Mouse (Mus musculus) embryonic facial prominence, embryonic 10.5 days (tissue): ENCODE data around the gene Ptges3. TPM values are rescaled to one million over a fixed set of nuclear protein-coding genes. Genes with fewer than 3 reads are reported as not detected.
"Not testable (repeated sequence)": the region's sequence is repeated elsewhere in the genome, so short reads cannot be mapped to it uniquely, and the experiment has no call there.

Experiments
- DNase-seq: peaks from one replicate; pipeline ENCODE4 v3.0.0-alpha.2; 2017; ENCODE audit warnings: low spot score
- H3K27ac ChIP-seq: fragments of 300-500 bp; sonication (generic); replicated peaks from 2 replicates; pipeline ENCODE4 v1.5.1; 2016; ENCODE audit warnings: mild to moderate bottlenecking
- H3K27me3 ChIP-seq: fragments of 300-500 bp; sonication (generic); replicated peaks from 2 replicates; pipeline ENCODE4 v1.6.1; 2016; ENCODE audit warnings: low read depth, mild to moderate bottlenecking; ENCODE audit not compliant: poor library complexity, severe bottlenecking
- H3K36me3 ChIP-seq: fragments of 300-500 bp; sonication (generic); replicated peaks from 2 replicates; pipeline ENCODE4 v1.6.1; 2016; ENCODE audit warnings: mild to moderate bottlenecking, moderate library complexity
- H3K4me1 ChIP-seq: fragments of 300-500 bp; sonication (generic); 2 replicates; pipeline ENCODE4 v1.6.1; 2016
- H3K4me3 ChIP-seq: fragments of 300-500 bp; sonication (generic); 2 replicates; pipeline ENCODE4 v1.5.1; 2016; ENCODE audit warnings: mild to moderate bottlenecking, moderate library complexity
- H3K9me3 ChIP-seq: fragments of 300-500 bp; sonication (generic); 2 replicates; pipeline ENCODE4 v1.6.1; 2016; ENCODE audit warnings: mild to moderate bottlenecking
- WGBS: fragments of 180-500 bp; shearing (Covaris S2); methylation state at CpG from one replicate; pipeline ENCODE4 v1.1.7; 2016; 5-methylcytosine and 5-hydroxymethylcytosine counted together
- polyA plus RNA-seq: library from polyadenylated mRNA; unstranded; fragments of >200 nt; fragmentation: Nextera tagmentation; extraction: Ambion mirVana; gene quantifications from 2 replicates; pipeline ENCODE4 v1.2.1, GENCODE M21; 2016

Gene Ptges3
- polyA plus RNA-seq, 1 experiment from 2014 or later = 711 TPM

- WGBS = 92% methylated on average over 6 of the region's 6 CpGs
- DNase-seq = no peak
- H3K36me3 ChIP-seq = peaks cover 67% of the 10 kb centered on the region
Observed at GRCm38 (mm10) chr10:128062221-128062989, 3.7 kb downstream of the Ptges3 start.

GRCm38 (mm10) chr10:128066072-128066471, 7.3 kb downstream of the Ptges3 start:
- H3K27me3 ChIP-seq = no peaks in the 10 kb centered on the region
- no peak overlapping the region for H3K27ac ChIP-seq
- no peaks in the 10 kb centered on the region for H3K9me3 ChIP-seq
- H3K4me3 ChIP-seq = no peak overlapping the region
- no peak for DNase-seq
- peaks cover 5% of the 10 kb centered on the region; the same call in 1 of the 2 replicates for H3K4me1 ChIP-seq
- peaks cover 92% of the 10 kb centered on the region for H3K36me3 ChIP-seq
- WGBS = 87% methylated on average over 5 of the region's 5 CpGs

More at GRCm38 (mm10) chr10:128062221-128062989, 3.7 kb downstream of the Ptges3 start:
- Histone ChIP-seq H3K9me3 (no peaks in the 10 kb centered on the region), H3K27ac (no peak overlapping the region), H3K4me1 (peaks cover 28% of the 10 kb centered on the region), H3K4me3 (0 out of 2 replicates have a peak overlapping the region, but pooled peaks have one; percentile 13), H3K27me3 (no peaks in the 10 kb centered on the region)

GRCm38 (mm10) chr10:128069201-128069600, 10.4 kb downstream of the Ptges3 start:
- H3K36me3 ChIP-seq = peaks cover 93% of the 10 kb centered on the region

GRCm38 (mm10) chr10:128070432-128070831, 11.7 kb downstream of the Ptges3 start:
- 91% methylated on average over 2 of the region's 2 CpGs for WGBS
- H3K27me3 ChIP-seq, H3K27ac ChIP-seq, H3K4me1 ChIP-seq, H3K9me3 ChIP-seq, DNase-seq, H3K4me3 ChIP-seq: not testable (repeated sequence)
- peaks cover 92% of the 10 kb centered on the region for H3K36me3 ChIP-seq

More at GRCm38 (mm10) chr10:128069201-128069600, 10.4 kb downstream of the Ptges3 start:
- H3K4me1 ChIP-seq = no peaks in the 10 kb centered on the region
- DNase-seq = no peak
- no peaks in the 10 kb centered on the region for H3K9me3 ChIP-seq
- no peak overlapping the region for H3K27ac ChIP-seq
- H3K4me3 ChIP-seq = no peak overlapping the region
- 95% methylated on average over 4 of the region's 4 CpGs for WGBS
- H3K27me3 ChIP-seq = no peaks in the 10 kb centered on the region

- not testable (repeated sequence) for H3K27ac ChIP-seq, H3K27me3 ChIP-seq, H3K9me3 ChIP-seq, H3K4me3 ChIP-seq, H3K4me1 ChIP-seq, DNase-seq
- WGBS = 81% methylated on average over 5 of the region's 5 CpGs
- peaks cover 40% of the 10 kb centered on the region for H3K36me3 ChIP-seq
Observed at GRCm38 (mm10) chr10:128078269-128078668, 19.5 kb downstream of the Ptges3 start.

GRCm38 (mm10) chr10:128080496-128080895, 21.7 kb downstream of the Ptges3 start:
- 84% methylated on average over 1 of the region's 1 CpGs for WGBS
- H3K36me3 ChIP-seq = peaks cover 36% of the 10 kb centered on the region
- H3K4me3 ChIP-seq = no peak overlapping the region
- H3K9me3 ChIP-seq = no peaks in the 10 kb centered on the region
- peaks cover 19% of the 10 kb centered on the region for H3K4me1 ChIP-seq
- DNase-seq = no peak
- H3K27me3 ChIP-seq = no peaks in the 10 kb centered on the region
- no peak overlapping the region for H3K27ac ChIP-seq

- no peak for DNase-seq
- H3K36me3 ChIP-seq = peaks cover 44% of the 10 kb centered on the region
- peak overlapping the region; percentile 99 for H3K4me3 ChIP-seq
- WGBS = 70% methylated on average over 6 of the region's 6 CpGs
- H3K27ac ChIP-seq = no peak overlapping the region
- no peaks in the 10 kb centered on the region for H3K9me3 ChIP-seq
- peaks cover 19% of the 10 kb centered on the region for H3K4me1 ChIP-seq
- H3K27me3 ChIP-seq = no peaks in the 10 kb centered on the region
Observed at GRCm38 (mm10) chr10:128081807-128082476, 23.2 kb downstream of the Ptges3 start.

- 19% methylated on average over 9 of the region's 9 CpGs for WGBS
- DNase-seq = no peak
- Histone ChIP-seq H3K27ac (peak overlapping the region; percentile 95), H3K4me3 (peak overlapping the region; percentile 99), H3K4me1 (peaks cover 19% of the 10 kb centered on the region), H3K36me3 (peaks cover 44% of the 10 kb centered on the region), H3K27me3 (no peaks in the 10 kb centered on the region), H3K9me3 (no peaks in the 10 kb centered on the region)
Observed at GRCm38 (mm10) chr10:128082477-128082808, 23.7 kb downstream of the Ptges3 start.

GRCm38 (mm10) chr10:128082880-128083421, 24.2 kb downstream of the Ptges3 start, which contains the start of gene Atp5b:
TSS of gene Atp5b (plus strand) at chr10:128083273.
- WGBS = under 1% methylated on average over 34 of the region's 34 CpGs
- peak within 1 kb of the TSS; percentile 99 for H3K4me3 ChIP-seq
- no peaks in the 10 kb centered on the region for H3K27me3 ChIP-seq
- H3K27ac ChIP-seq = peak within 1 kb of the TSS; percentile 95
- DNase-seq = peak; percentile 95
- H3K36me3 ChIP-seq = peaks cover 44% of the 10 kb centered on the region
- no peaks in the 10 kb centered on the region for H3K9me3 ChIP-seq
- peaks cover 19% of the 10 kb centered on the region for H3K4me1 ChIP-seq

- Histone ChIP-seq H3K9me3 (no peaks in the 10 kb centered on the region), H3K27ac (peak overlapping the region; percentile 95), H3K4me3 (peak overlapping the region; percentile 99), H3K36me3 (peaks cover 49% of the 10 kb centered on the region), H3K27me3 (no peaks in the 10 kb centered on the region), H3K4me1 (peaks cover 19% of the 10 kb centered on the region)
- under 1% methylated on average over 22 of the region's 22 CpGs for WGBS
- no peak for DNase-seq
Observed at GRCm38 (mm10) chr10:128083688-128084087, 24.9 kb downstream of the Ptges3 start.

- DNase-seq = no peak
- H3K27me3 ChIP-seq = no peaks in the 10 kb centered on the region
- WGBS = 9% methylated on average over 3 of the region's 3 CpGs
- H3K27ac ChIP-seq = peak overlapping the region; percentile 95
- H3K4me3 ChIP-seq = peak overlapping the region; percentile 99
- no peaks in the 10 kb centered on the region for H3K9me3 ChIP-seq
- H3K4me1 ChIP-seq = peaks cover 19% of the 10 kb centered on the region
- H3K36me3 ChIP-seq = peaks cover 54% of the 10 kb centered on the region
Observed at GRCm38 (mm10) chr10:128084160-128084559, 25.4 kb downstream of the Ptges3 start.

- Histone ChIP-seq H3K27ac (no peak overlapping the region), H3K9me3 (no peaks in the 10 kb centered on the region), H3K4me1 (peaks cover 27% of the 10 kb centered on the region), H3K4me3 (no peak overlapping the region), H3K36me3 (peaks cover 72% of the 10 kb centered on the region), H3K27me3 (no peaks in the 10 kb centered on the region)
- 81% methylated on average over 6 of the region's 6 CpGs for WGBS
- DNase-seq = peak; percentile 32
Observed at GRCm38 (mm10) chr10:128086391-128086790, 27.6 kb downstream of the Ptges3 start.
